Mouse (Mus musculus) kidney, postnatal 0 days (tissue): ENCODE measurements around the gene Gm17521. TPM values are rescaled to one million over a fixed set of nuclear protein-coding genes. Genes with fewer than 3 reads are reported as not detected.
"Not testable (repeated sequence)": the region's sequence is repeated elsewhere in the genome, so short reads cannot be mapped to it uniquely, and the experiment has no call there.

Source experiments
- ATAC-seq: fragments of 200-750 bp; cut with Nextera tagmentation; replicated peaks from 2 replicates; pipeline ENCODE4 v1.8.0; 2017; ENCODE audit warnings: low read depth, moderate number of reproducible peaks, moderate TSS enrichment, moderate library complexity; ENCODE audit not compliant: low FRiP score
- DNase-seq: peaks from one replicate; pipeline ENCODE4 v3.0.0-alpha.2; 2016; ENCODE audit warnings: low spot score
- H3K27ac ChIP-seq: fragments of 300-500 bp; sonication (generic); 2 replicates; pipeline ENCODE4 v1.5.1; 2014; ENCODE audit warnings: mild to moderate bottlenecking
- H3K27me3 ChIP-seq: fragments of 300-500 bp; sonication (generic); 2 replicates; pipeline ENCODE4 v1.6.1; 2014; ENCODE audit warnings: low read length, mixed read lengths; ENCODE audit not compliant: insufficient read depth
- H3K36me3 ChIP-seq: fragments of 300-500 bp; sonication (generic); 2 replicates; pipeline ENCODE4 v1.6.1; 2014; ENCODE audit warnings: low read length, mixed read lengths; ENCODE audit not compliant: insufficient read depth
- H3K4me1 ChIP-seq: fragments of 300-500 bp; sonication (generic); replicated peaks from 2 replicates; pipeline ENCODE4 v1.6.1; 2014; ENCODE audit warnings: antibody characterized with exemption, low read length, mixed read lengths; ENCODE audit not compliant: insufficient read depth
- H3K4me2 ChIP-seq: fragments of 300-500 bp; sonication (generic); 2 replicates; pipeline ENCODE4 v1.6.1; 2014; ENCODE audit warnings: mild to moderate bottlenecking, low read length, moderate library complexity, mixed read lengths
- H3K4me3 ChIP-seq: fragments of 300-500 bp; sonication (generic); replicated peaks from 2 replicates; pipeline ENCODE4 v1.5.1; 2014; ENCODE audit warnings: low read depth, low read length
- H3K9ac ChIP-seq: fragments of 300-500 bp; sonication (generic); 2 replicates; pipeline ENCODE4 v1.6.1; 2014; ENCODE audit warnings: low read depth, low read length
- H3K9me3 ChIP-seq: fragments of 300-500 bp; sonication (generic); replicated peaks from 2 replicates; pipeline ENCODE4 v1.6.1; 2016; ENCODE audit warnings: low read length, inconsistent platforms, mixed read lengths
- CTCF ChIP-seq: IDR thresholded peaks from 2 replicates; pipeline ENCODE4 v1.5.1; 2016; ENCODE audit warnings: antibody characterized with exemption, low read depth, mild to moderate bottlenecking, moderate library complexity
- WGBS: fragments of 180-500 bp; shearing (Covaris S2); extraction: QIAGEN DNeasy Blood & Tissue Kit; methylation state at CpG from one replicate; pipeline ENCODE4 v1.1.7; 2014; 5-methylcytosine and 5-hydroxymethylcytosine counted together
- polyA plus RNA-seq: library from polyadenylated mRNA; unstranded; fragments of >200 nt; fragmentation: Nextera tagmentation; extraction: Ambion mirVana; gene quantifications from 2 replicates; pipeline ENCODE4 v1.2.1, GENCODE M21; 2015

Gm17521 gene
- not detected in 2 replicates for polyA plus RNA-seq

DNA sequence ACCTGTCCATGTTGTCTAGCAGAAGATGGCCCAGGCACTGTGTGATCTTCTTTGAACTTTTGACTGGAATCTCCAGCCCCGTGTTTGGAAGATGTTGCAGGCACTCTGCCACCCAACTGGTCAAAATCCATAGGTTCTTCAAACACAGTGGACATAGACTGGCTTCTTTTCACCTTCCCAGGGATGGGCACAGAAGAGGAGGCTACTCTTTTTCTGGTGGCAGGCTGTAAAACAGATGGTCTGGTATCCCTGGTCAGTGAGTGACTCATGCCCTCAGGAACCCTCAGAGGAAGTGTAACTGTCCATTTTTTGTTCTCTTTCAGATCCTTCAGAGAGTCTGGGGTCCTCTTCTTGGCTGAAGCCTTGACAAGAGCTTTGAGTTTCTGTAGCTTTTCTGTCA lies at the start of gene Gm17521:
Gene Gm17521, minus strand, starts transcription at position 101 of the 400 bp plus-strand sequence.
- not testable (repeated sequence) for H3K9me3 ChIP-seq, DNase-seq, H3K9ac ChIP-seq, H3K4me2 ChIP-seq, H3K27me3 ChIP-seq, H3K36me3 ChIP-seq, ATAC-seq, H3K4me3 ChIP-seq, H3K4me1 ChIP-seq, H3K27ac ChIP-seq
- WGBS: 73% methylated on average over 1 of the region's 1 CpGs

GRCm38 (mm10) chrX:123043956-123044355 lies 14.5 kb upstream of the Gm17521 start:
- Histone ChIP-seq H3K4me3 (no peak overlapping the region), H3K9me3 (no peaks in the 10 kb centered on the region), H3K27ac (no peak overlapping the region), H3K9ac (no peak overlapping the region), H3K27me3 (no peaks in the 10 kb centered on the region), H3K4me1 (no peaks in the 10 kb centered on the region), H3K4me2 (no peak overlapping the region), H3K36me3 (no peaks in the 10 kb centered on the region)
- no peak for TF ChIP-seq CTCF
- no peak for ATAC-seq
- DNase-seq: no peak

DNA sequence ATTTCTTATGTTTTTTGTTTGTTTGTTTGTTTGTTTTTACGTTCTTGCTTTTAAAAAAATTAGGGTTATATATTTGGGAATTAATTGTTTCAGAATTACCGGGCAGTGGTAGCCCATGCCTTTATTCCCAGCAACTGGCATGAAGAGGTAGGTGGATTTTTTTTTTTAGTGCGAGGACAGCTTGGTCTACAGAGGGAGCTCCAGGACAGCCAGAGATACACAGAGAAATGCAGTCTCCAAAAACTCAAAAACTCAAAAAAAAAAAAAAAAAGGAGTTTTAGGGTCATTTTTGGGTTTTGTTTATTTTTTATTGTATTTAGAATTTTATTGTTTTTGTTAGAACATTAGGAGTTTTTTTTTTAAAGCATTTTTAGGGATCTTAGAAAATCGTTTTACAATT lies 14.0 kb upstream of the Gm17521 start:
- Histone ChIP-seq H3K9ac (no peak overlapping the region), H3K4me3 (no peak overlapping the region), H3K27me3 (no peaks in the 10 kb centered on the region), H3K36me3 (no peaks in the 10 kb centered on the region), H3K4me2 (no peak overlapping the region), H3K27ac (no peak overlapping the region), H3K9me3 (no peaks in the 10 kb centered on the region), H3K4me1 (no peaks in the 10 kb centered on the region)
- 74% methylated on average over 4 of the region's 4 CpGs for WGBS
- no peak for TF ChIP-seq CTCF
- no peak for DNase-seq
- no peak for ATAC-seq

Other genes with a start within 250 kb of the Gm17521 start
- gene Cldn34c1, start 73.8 kb upstream of the Gm17521 start, polyA plus RNA-seq: 11.8 and 14.2 TPM in 2 replicates
- gene Srsx, start 192.8 kb upstream of the Gm17521 start, polyA plus RNA-seq: not detected in 2 replicates
- gene Gm17577, start 217.2 kb upstream of the Gm17521 start, polyA plus RNA-seq: not detected in 2 replicates